Mouse (Mus musculus): ENCODE data around the gene Lrp1.

- TF ChIP-seq GATA1 (IDR thresholded peaks at IDR 0.05; ENCODE audit: low read length), result no peak
- TF ChIP-seq TAL1 (IDR thresholded peaks at IDR 0.05; ENCODE audit: low read length), result no peak
These were observed 103.0 kb downstream of the Lrp1 start for GRCm38 (mm10) chr10:127517941-127518340.
